Mouse (Mus musculus) megakaryocyte, embryonic 14.5 days (primary cell): Measurements from ENCODE around the gene Gm11146.

Experiments used
- FLI1 ChIP-seq: IDR thresholded peaks from 2 replicates; pipeline ENCODE4 v1.6.1; 2012; ENCODE audit warnings: low read length, inconsistent platforms, mixed read lengths
- GATA1 ChIP-seq: IDR thresholded peaks from 3 replicates; pipeline ENCODE4 v1.6.1; 2012; ENCODE audit warnings: mixed read lengths, low read length, inconsistent platforms, borderline replicate concordance

DNA sequence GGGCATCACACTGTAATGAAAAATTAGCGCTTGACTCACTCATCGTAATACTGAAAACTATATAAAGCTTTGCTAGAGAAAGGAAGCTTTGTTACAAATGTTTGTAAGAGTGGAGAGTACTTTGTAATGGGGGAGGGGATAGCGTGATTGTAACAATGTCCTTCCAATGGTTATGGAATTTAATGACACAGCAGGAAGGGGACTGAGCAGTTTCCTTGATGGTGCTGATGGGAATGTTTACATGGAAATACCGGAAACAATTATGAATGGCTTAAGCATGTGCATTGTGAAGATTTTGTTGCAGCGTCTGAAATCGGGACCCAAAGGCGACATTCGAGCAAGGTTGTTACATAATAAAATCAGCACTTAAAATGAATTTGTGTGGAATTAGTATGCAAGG, 32.4 kb downstream of the Gm11146 start:
- TF ChIP-seq FLI1: no peak
- TF ChIP-seq GATA1: no peak
